Mouse (Mus musculus): ENCODE results near the gene Atad2b.

GRCm38 (mm10) chr12:4928197-4928596 lies 11.0 kb downstream of the Atad2b start:
- no peak for TF ChIP-seq CTCF (conservative IDR thresholded peaks at IDR 0.05; ENCODE audit: low read length)
- no peak for TF ChIP-seq NANOG (IDR thresholded peaks at IDR 0.05; ENCODE audit: borderline replicate concordance, low read length)
- no peak for TF ChIP-seq POU5F1 (IDR thresholded peaks at IDR 0.05; ENCODE audit: borderline replicate concordance, low read length)
